Mouse (Mus musculus) right cerebral cortex, postnatal 14 days (tissue): Measurements from ENCODE around the gene Olfr771.
"Not testable (repeated sequence)": the region's sequence is repeated elsewhere in the genome, so short reads cannot be mapped to it uniquely, and the experiment has no call there.

Experiments
- DNase-seq: peaks from one replicate; pipeline ENCODE4 v3.0.0; 2022

Gene Olfr771

DNA sequence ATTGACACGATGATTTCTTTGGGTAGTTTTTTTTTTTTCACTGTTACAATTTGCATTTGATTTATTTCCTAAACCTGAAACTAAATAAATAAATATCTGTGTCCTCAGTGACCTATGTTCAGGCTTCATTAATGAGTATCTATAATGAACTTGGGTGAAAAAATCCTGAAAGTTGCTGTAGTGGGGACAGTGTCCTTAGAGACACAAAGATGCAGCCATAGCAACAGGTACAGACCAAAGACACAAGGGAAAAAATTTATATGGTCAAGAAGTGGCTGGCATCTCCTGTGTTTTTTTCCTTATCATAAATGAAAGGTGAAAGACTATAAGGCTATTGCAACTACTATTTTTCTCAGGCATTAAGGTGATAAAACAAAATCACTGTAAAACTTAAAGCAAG is at the start of gene Olfr771:
Gene Olfr771 (minus strand): TSS at position 101 of the 400 bp plus-strand sequence.
- DNase-seq: no peak

DNA sequence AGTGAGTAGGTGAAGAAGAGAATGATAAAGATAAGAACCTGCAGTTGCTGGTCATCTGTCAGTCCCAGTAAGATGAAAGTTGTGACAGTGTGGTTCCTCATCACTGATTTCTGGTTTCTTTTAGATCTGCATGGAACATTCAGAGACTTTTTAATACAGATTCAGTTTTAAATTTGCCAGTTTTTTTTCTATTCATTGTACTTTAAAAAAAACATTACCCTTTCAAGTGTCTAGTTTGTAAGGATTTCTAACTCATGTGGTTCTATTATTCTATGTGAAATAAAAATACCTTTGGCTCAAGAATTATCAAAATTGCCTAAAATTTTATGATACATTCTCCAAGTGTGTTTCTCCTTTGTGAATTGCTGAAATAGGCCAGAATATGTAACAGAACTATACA is 22.8 kb upstream of the Olfr771 start, which contains the start of gene Olfr773:
Gene Olfr773 (minus strand): TSS at position 101 of the 400 bp plus-strand sequence.
- DNase-seq: not testable (repeated sequence)

- not testable (repeated sequence) for DNase-seq
Measured at GRCm38 (mm10) chr10:129177821-129178220, 13.3 kb upstream of the Olfr771 start, which contains the start of gene Olfr772. Olfr772 (minus strand) TSS chr10:129177921.

GRCm38 (mm10) chr10:129138898-129139297 is 25.7 kb downstream of the Olfr771 start, which contains the start of gene Olfr770:
Olfr770 (minus strand) TSS chr10:129138998.
- no peak for DNase-seq

GRCm38 (mm10) chr10:129117761-129118160 is 46.8 kb downstream of the Olfr771 start, which contains the start of gene Olfr769:
Olfr769 (minus strand) TSS chr10:129117861.
- no peak for DNase-seq

- no peak for DNase-seq
Measured at GRCm38 (mm10) chr10:129115146-129115545, 49.4 kb downstream of the Olfr771 start.
